Mouse (Mus musculus): ENCODE data around the gene Ptprn2. TPM values are rescaled to one million over a fixed set of nuclear protein-coding genes. Genes with fewer than 3 reads are reported as not detected.

The Ptprn2 gene
- polyA plus RNA-seq, 1 experiment from 2014 or later, result 0.30 TPM

DNA sequence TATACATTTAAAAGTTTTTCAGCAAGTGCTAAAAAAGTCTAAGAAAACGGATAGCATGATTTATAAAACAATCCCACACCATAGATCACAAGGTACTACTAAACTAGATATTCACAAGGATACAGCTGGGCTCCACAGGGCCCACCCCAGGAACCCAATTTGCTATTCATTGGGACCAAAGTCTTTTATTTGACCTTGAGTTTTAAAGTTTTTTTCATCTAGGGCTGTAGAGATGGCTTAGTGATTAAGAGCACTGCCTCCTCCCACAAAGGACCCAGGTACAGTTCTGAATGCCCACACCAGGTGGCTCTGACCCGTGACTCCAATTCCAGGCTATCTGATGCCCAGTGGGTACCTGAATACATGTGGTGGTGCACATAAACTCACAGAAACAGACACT is 811.3 kb downstream of the Ptprn2 start:
- H3K9me3 ChIP-seq (ENCODE audit: low read depth, low read length), result no peaks in the 10 kb centered on the region
- DNase-seq (no peak), ATAC-seq (ENCODE audit: insufficient read depth) (no peak)
- no peaks in the 10 kb centered on the region for H3K27me3 ChIP-seq (ENCODE audit: insufficient read depth, low read length)
- no peaks in the 10 kb centered on the region for H3K4me1 ChIP-seq (ENCODE audit: insufficient read depth)
- 55% methylated on average over 2 of the region's 2 CpGs for WGBS
- TF ChIP-seq CTCF (IDR thresholded peaks at IDR 0.05; ENCODE audit: low read depth), result no peak
- no peak overlapping the region for H3K4me2 ChIP-seq
- no peak overlapping the region for H3K4me3 ChIP-seq (ENCODE audit: low read depth, low read length)
- no peaks in the 10 kb centered on the region for H3K36me3 ChIP-seq (ENCODE audit: insufficient read depth)
- no peak overlapping the region for H3K9ac ChIP-seq
- H3K27ac ChIP-seq (ENCODE audit: low read depth), result no peak overlapping the region

- Histone ChIP-seq H3K36me3 (ENCODE audit: insufficient read depth) (no peaks in the 10 kb centered on the region), H3K27me3 (ENCODE audit: insufficient read depth, low read length) (no peaks in the 10 kb centered on the region), H3K4me3 (ENCODE audit: low read depth, low read length) (no peak overlapping the region), H3K4me1 (ENCODE audit: insufficient read depth) (no peaks in the 10 kb centered on the region), H3K27ac (ENCODE audit: low read depth) (no peak overlapping the region), H3K9ac (no peak overlapping the region), H3K4me2 (no peak overlapping the region), H3K9me3 (ENCODE audit: low read depth, low read length) (no peaks in the 10 kb centered on the region)
- DNase-seq (no peak), ATAC-seq (ENCODE audit: insufficient read depth) (no peak)
- TF ChIP-seq CTCF (IDR thresholded peaks at IDR 0.05; ENCODE audit: low read depth), result no peak
- WGBS, result 85% methylated on average over 3 of the region's 3 CpGs
Measured at GRCm38 (mm10) chr12:117299084-117299483, 813.6 kb downstream of the Ptprn2 start.

DNA sequence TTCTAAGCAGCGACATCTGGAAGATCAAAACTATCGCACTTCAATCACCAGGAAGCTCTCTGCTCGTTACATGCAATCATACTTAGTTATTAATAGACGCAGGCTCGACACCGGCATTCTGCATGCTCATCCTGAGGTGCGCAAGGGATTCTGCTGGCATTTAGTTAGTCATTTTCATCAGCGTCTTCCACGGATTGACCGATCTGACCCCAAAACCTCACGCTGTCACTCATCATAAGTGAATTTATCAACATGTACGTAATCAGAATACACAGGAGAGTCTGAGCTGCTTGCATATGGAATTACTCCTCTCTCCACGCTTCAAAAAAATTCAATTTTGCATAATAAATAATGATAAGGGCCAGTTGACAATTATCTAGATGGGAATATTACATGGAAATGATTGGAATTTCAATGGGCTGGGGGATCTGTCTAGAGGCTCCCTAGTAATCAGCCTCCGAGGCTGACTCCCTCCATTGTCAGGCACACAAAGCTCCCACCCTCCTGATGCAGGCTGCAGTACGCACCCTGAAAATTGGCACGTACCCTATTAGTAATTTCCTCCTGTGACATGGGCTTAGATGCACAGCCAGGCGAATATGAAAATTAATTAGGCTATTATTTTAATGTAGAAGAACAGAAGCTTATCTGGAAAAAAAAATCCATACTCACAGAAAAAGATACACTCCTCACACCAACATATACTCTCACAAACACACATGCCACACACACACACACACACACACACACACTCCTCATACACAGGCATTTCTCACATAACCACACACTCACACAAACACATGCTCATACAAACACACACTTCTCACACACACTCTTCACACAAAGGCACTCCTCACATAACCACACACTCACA is 819.5 kb downstream of the Ptprn2 start:
- WGBS, result 77% methylated on average over 17 of the region's 17 CpGs
- DNase-seq, result no peak
- no peak for TF ChIP-seq CTCF (IDR thresholded peaks at IDR 0.05; ENCODE audit: low read depth)

DNA sequence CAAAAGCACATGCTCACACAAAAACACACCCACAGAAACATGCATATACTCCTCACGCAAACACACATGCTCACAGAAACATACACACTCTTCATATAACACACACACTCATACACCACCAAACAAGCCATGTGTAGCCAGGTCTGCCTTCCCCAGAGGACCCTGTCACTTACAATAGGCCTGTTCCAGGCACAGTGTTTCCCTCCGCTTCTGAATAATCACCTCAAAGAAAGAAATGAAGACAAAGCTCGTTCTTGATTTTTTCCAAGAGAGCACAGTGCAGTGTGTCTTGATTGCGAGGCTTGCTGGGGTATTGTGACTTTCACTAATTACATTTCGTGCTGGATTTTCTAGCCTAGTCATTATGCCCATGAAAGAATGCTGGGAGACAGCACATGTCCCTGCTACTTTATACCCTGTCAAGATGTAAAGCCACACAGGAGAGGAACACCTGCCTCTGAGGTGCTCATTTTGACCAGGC is 820.1 kb downstream of the Ptprn2 start:
- DNase-seq (no peak), ATAC-seq (ENCODE audit: insufficient read depth) (no peak)
- TF ChIP-seq CTCF (IDR thresholded peaks at IDR 0.05; ENCODE audit: low read depth), result no peak
- 84% methylated on average over 5 of the region's 5 CpGs for WGBS
- no peaks in the 10 kb centered on the region for H3K27me3 ChIP-seq (ENCODE audit: insufficient read depth, low read length)
- H3K4me2 ChIP-seq, result no peak overlapping the region
- no peak overlapping the region for H3K9ac ChIP-seq
- H3K9me3 ChIP-seq (ENCODE audit: low read depth, low read length), result no peaks in the 10 kb centered on the region
- no peaks in the 10 kb centered on the region for H3K36me3 ChIP-seq (ENCODE audit: insufficient read depth)
- H3K27ac ChIP-seq (ENCODE audit: low read depth), result no peak overlapping the region
- H3K4me3 ChIP-seq (ENCODE audit: low read depth, low read length), result no peak overlapping the region
- H3K4me1 ChIP-seq (ENCODE audit: insufficient read depth), result no peaks in the 10 kb centered on the region

More for the DNA sequence above, 819.5 kb downstream of the Ptprn2 start:
- no peak for ATAC-seq (ENCODE audit: insufficient read depth)
- no peaks in the 10 kb centered on the region for H3K36me3 ChIP-seq (ENCODE audit: insufficient read depth)
- no peak overlapping the region for H3K27ac ChIP-seq (ENCODE audit: low read depth)
- no peaks in the 10 kb centered on the region for H3K27me3 ChIP-seq (ENCODE audit: insufficient read depth, low read length)
- H3K9ac ChIP-seq, result no peak overlapping the region
- no peaks in the 10 kb centered on the region for H3K9me3 ChIP-seq (ENCODE audit: low read depth, low read length)
- H3K4me2 ChIP-seq, result no peak overlapping the region
- H3K4me3 ChIP-seq (ENCODE audit: low read depth, low read length), result no peak overlapping the region
- no peaks in the 10 kb centered on the region for H3K4me1 ChIP-seq (ENCODE audit: insufficient read depth)

- no peak overlapping the region for H3K4me3 ChIP-seq (ENCODE audit: low read depth, low read length)
- no peaks in the 10 kb centered on the region for H3K36me3 ChIP-seq (ENCODE audit: insufficient read depth)
- DNase-seq, result no peak
- no peak for ATAC-seq (ENCODE audit: insufficient read depth)
- H3K9ac ChIP-seq, result no peak overlapping the region
- no peak overlapping the region for H3K27ac ChIP-seq (ENCODE audit: low read depth)
- no peaks in the 10 kb centered on the region for H3K9me3 ChIP-seq (ENCODE audit: low read depth, low read length)
- no peak for TF ChIP-seq CTCF (IDR thresholded peaks at IDR 0.05; ENCODE audit: low read depth)
- H3K27me3 ChIP-seq (ENCODE audit: insufficient read depth, low read length), result no peaks in the 10 kb centered on the region
- 72% methylated on average over 6 of the region's 6 CpGs for WGBS
- H3K4me2 ChIP-seq, result no peak overlapping the region
- H3K4me1 ChIP-seq (ENCODE audit: insufficient read depth), result no peaks in the 10 kb centered on the region
Measured at GRCm38 (mm10) chr12:117312079-117312478, 826.6 kb downstream of the Ptprn2 start.

- Histone ChIP-seq H3K4me3 (ENCODE audit: low read depth, low read length) (no peak overlapping the region), H3K4me2 (no peak overlapping the region), H3K9me3 (ENCODE audit: low read depth, low read length) (no peaks in the 10 kb centered on the region), H3K27me3 (ENCODE audit: insufficient read depth, low read length) (no peaks in the 10 kb centered on the region), H3K9ac (no peak overlapping the region), H3K36me3 (ENCODE audit: insufficient read depth) (no peaks in the 10 kb centered on the region), H3K27ac (ENCODE audit: low read depth) (no peak overlapping the region), H3K4me1 (ENCODE audit: insufficient read depth) (no peaks in the 10 kb centered on the region)
- ATAC-seq (ENCODE audit: insufficient read depth) (no peak), DNase-seq (no peak)
- 66% methylated on average over 2 of the region's 2 CpGs for WGBS
- TF ChIP-seq CTCF (IDR thresholded peaks at IDR 0.05; ENCODE audit: low read depth), result no peak
Measured at GRCm38 (mm10) chr12:117314987-117315386, 829.5 kb downstream of the Ptprn2 start.

GRCm38 (mm10) chr12:117315661-117316060 is 830.1 kb downstream of the Ptprn2 start:
- Histone ChIP-seq H3K27ac (ENCODE audit: low read depth) (no peak overlapping the region), H3K9me3 (ENCODE audit: low read depth, low read length) (no peaks in the 10 kb centered on the region), H3K36me3 (ENCODE audit: insufficient read depth) (no peaks in the 10 kb centered on the region), H3K9ac (no peak overlapping the region), H3K27me3 (ENCODE audit: insufficient read depth, low read length) (no peaks in the 10 kb centered on the region), H3K4me2 (no peak overlapping the region), H3K4me1 (ENCODE audit: insufficient read depth) (no peaks in the 10 kb centered on the region), H3K4me3 (ENCODE audit: low read depth, low read length) (no peak overlapping the region)
- TF ChIP-seq CTCF (IDR thresholded peaks at IDR 0.05; ENCODE audit: low read depth), result no peak
- WGBS, result 78% methylated on average over 3 of the region's 3 CpGs
- no peak for DNase-seq
- ATAC-seq (ENCODE audit: insufficient read depth), result no peak

Measured in lung, embryonic 14.5 days (tissue).